Mouse (Mus musculus) gastrocnemius, adult 8-10 months (tissue): ENCODE results near the gene Ugt1a5. TPM values are rescaled to one million over a fixed set of nuclear protein-coding genes. Genes with fewer than 3 reads are reported as not detected.
"Not testable (repeated sequence)": the region's sequence is repeated elsewhere in the genome, so short reads cannot be mapped to it uniquely, and the experiment has no call there.

Experiments
- DNase-seq, 2 experiments: peaks; one replicate each; pipeline ENCODE4 v3.0.0; 2022; ENCODE audit warnings: low spot score in 2 of 2
- total RNA-seq, 4 experiments: library from RNA; stranded (reverse); gene quantifications; 2 replicates each; pipeline ENCODE4 v1.2.4; 2022

Ugt1a5 gene
- not detected for total RNA-seq

DNA sequence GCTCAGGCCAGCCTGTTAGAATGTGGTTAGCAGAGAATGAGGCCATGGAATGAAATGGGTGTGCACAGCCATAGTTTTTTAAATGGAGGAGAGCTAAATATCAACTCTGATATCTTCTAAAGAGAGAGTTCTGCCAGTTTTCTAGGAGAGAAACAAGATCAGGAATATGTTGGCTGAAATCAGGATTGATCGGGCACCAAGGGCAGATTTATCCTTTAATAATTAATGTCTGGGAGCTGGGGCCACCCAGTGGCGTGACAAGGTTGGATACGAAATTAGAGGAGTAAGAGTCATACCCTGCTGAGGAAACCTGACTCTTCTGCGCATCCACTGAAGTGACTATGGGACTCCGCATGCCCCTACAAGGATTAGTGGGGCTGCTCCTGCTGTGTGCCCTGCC is at the start of gene Ugt1a5:
Ugt1a5 (plus strand) TSS at position 302 of the 400 bp plus-strand sequence.
- DNase-seq = no peak

DNA sequence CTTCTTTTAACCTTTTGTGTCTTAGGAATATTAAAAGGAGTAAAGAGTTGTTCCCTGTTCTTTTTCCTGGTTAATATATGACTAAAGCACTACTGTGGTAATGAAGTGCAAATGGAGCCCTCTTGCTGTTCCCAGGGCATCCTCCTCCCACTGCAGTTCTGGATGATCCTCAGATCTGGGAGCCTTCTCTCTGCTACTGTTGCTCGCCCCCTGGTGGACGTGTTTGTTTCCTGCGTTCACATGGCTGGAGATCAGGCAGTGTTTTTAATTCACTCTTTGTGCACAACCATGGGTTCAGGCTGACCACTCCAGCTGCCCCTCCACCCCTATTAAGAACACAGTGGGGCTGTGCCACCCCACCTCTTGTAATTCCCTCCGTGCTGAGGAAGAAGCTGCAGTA is 45.3 kb upstream of the Ugt1a5 start:
- not testable (repeated sequence) for DNase-seq

DNA sequence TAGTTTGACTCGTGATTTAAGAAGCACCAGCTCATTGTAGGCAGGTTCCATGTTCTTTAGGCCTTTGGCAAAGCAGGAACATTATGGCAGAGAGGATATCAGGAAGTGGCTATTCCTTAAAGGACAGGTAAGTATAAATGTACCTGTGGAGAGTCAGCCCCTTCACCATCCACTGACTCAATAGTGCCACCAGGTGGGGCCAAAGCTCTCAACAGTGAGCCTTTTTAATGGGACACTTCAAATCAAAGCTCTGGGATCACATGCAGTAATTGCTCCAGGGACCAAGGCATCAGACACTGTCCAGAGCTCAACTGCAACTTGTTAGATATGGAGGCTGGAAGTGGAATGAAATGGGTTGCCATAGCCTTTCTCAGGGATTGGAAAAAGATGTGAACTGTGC is 44.3 kb upstream of the Ugt1a5 start:
- not testable (repeated sequence) for DNase-seq

DNA sequence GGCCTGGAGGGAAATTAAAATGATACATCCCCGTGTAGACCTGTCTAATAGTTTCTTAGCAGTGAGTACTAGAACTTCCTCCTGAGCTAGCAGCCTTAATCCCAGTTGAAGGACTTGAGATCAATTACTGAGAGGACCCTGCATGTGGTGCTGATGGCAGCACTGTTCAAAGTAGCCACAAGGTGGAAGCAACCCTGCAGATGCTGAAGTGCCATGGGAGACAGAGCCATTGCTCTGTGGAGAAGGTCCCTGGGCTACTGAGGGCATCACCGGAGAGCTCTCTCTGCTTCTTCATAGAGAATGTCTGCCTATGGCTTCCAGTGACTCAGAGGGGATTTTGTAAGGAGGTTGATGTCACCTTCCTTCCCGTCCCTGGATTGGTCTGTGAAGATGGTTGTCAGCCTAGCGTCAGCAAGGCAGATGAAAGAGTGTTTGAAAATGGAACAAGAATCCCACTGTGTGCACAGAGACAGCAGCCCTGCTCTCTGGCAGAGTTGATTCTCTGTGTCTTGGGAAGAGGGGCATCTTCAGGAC is 39.9 kb upstream of the Ugt1a5 start:
- DNase-seq = not testable (repeated sequence)

DNA sequence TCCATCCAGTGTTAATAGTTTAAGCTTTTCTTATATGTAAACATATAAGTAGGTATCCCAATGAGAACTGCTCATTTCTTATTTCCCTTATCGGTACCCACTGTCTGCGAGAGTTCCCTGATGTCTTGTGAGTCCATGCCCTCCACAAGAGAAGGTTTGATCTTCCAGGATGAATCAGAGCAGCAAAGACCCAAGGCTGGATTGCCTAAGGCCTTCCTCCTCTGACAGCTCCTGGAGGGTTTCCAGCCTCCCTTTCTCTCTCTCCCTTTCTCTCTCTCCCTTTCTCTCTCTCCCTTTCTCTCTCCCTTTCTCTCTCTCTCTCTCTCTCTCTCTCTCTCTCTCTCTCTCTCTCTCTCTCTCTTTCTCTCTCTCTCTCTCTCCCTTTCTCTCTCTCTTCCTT is 36.7 kb upstream of the Ugt1a5 start:
- not testable (repeated sequence) for DNase-seq

DNA sequence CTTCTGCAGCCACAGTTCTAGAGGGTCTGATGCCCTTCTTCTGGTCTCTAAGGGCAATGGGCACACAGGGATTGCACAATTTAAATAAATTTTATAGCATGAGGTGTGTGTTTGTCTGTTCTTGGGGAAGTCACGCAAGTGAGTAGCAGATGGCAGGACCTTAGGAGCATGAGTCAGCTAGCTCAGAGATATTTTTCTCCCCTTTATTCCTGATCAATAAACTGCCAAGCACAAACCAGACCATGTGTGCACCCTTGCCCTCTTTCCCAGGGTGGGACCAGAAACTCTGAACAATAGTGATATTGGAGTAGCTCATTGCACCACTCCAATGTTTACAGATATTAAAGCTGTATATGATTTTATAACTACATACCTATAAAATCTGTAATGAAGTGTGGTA is 35.6 kb upstream of the Ugt1a5 start:
- DNase-seq = not testable (repeated sequence)

DNA sequence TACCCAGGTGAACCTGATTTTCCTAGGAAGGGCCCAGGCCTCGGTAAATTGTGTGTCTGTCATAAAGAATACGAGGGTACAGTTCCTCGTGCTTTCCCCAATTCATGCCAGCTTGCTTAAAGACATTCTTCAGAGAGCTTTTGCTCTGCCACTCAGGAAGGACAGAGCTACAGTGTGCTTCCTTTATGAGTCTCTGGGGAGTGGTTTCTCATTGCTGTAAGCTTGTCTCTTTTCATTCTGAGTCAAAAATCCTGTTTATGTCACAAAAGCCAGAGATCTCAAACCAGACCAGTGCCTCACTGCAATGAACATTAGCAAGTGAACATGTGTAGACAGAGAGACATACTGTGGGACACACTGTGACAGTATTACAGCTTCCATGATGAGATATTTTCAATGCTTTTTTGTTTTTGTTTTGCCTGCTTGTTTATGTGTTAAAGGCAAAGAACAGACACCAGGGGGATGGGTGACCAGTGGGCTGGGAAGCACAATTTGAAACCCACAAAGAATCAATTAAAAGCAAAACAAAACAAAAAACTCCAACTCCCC is 31.8 kb upstream of the Ugt1a5 start:
- no peak for DNase-seq

DNA sequence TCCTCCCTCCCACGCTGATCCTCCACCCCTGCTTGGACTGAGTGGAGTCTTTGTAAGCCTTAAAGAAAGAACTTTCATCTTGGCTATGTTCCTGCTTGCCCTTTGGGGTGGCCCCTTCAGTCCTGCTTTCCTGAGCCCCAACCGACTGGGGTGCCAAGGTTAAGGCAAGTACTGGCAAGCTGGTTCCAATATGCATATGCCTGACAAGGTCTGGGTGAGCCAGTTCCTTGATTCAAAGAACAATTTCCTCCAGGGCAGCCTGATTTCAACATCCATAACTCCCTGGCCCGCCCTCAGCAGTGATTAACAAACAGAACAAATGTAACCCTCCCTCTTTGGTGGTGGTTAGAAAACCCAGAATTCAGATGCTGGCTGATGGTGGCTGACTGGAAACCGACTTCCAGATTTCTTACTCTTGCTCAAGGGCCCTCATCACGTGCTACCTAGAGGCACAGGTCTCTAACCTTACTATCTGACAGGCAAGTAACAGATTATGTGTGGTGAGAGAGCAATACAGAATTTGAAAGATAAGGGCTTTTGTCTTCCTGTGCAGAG is 31.3 kb upstream of the Ugt1a5 start, which contains the start of gene Ugt1a6a:
Ugt1a6a (plus strand) TSS at position 353 of the 555 bp plus-strand sequence.
- DNase-seq = not testable (repeated sequence)

DNA sequence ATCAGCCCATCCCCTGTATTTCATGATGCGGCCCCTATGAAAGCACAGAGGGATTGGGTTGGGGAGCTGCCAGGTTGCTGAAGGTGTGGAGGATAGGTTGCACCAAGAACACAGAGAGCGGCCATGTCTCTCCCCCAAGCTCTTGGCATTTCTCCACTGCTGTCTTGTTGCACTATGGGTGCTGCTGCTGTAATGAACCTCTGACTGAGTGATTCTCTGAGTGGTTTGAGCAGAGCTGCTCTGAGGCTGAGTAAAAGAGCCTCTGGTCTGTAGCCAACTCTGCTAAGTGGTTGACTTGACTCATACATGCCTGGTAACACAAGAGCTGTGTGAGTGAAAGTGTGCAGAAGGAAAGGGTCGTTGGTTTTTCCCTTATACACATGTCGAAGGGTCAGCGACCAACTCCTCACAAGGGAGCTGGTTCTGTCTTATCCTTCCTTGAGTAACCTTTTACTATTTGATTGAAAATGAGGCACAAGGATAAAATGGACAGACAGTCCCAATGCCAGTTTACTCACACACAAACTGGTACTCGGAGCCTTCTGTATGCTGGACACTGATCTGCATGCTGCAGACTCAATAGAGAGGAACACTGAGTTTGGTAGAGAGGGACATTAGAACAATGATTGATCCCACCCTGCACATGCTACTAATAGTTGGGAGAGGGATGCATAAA is 30.4 kb upstream of the Ugt1a5 start:
- DNase-seq = not testable (repeated sequence)

DNA sequence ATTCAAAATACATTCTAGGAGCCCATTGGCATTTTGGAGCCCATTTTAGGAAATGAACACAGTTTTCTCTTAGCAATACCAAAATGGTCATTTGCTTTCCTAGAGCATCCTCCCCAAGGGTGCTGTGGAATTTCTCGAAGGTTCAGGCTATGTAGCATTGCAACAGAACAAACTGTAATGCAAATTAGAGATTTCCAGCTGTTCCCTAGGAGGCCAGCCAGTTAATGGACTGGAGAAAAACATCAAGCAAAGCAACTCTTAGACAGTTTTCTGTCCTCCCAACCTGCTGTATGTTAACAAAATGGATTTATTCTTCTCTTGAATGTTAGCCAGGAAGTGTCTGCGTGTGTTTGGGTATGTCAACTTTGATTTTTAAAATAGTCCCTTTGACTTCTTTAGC is 29.2 kb upstream of the Ugt1a5 start:
- DNase-seq = no peak

DNA sequence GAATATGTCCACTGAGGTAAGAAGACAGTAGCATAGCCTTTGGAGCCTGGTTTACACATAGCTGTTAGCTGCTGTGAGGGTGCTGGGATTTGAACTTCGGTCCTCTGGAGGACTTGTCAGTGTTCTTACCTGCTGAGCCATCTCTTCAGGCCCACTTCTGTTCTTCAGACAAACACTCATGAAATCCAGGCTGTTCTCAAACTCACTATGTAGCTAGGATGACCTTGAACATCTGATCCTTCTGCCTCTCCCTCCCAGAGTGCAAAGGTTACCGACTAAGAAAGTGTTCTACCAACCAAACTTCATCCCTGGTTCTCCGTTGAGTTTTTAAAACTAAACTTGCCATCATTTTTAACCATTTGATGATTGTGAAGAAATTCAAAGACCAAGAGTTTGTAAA is 28.5 kb upstream of the Ugt1a5 start:
- DNase-seq = no peak

DNA sequence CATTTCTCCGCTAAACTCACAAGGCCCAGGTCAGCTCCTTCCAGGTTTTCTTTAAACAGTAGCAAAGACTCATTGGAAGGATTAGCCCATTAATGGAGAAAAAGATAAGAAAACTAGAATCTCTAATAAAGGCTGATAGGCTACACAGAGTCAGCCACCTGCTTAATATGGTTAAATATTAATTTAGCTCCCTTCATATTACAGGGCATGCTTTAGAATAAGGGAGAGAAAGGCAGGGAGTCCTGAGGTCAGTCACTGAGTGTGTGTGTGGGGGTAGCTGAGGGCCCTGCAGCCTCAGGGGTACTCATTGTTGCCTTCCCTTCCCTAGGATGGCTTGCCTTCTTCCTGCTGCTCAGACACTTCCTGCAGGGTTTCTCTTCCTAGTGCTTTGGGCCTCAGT is 27.7 kb upstream of the Ugt1a5 start:
- DNase-seq = no peak

DNA sequence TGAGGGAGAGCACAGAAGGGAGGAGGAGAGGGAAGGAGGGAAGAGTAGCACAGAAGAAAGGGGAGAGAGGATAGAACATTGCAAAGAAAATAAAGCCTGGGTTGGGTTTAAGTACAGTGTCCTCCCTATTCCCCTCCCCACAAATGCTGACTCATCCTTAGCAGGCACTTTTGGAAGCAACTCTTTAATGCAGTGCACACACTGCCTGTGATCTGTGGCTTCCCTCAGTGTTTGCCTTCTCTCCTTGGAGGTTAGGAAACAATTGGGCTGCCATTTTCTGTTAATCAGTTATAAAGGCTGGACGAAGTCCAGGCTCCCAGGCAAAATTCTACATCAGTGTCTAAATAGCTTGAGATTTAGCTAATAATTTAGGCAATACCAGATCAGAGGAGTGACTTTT is 25.3 kb upstream of the Ugt1a5 start:
- not testable (repeated sequence) for DNase-seq

DNA sequence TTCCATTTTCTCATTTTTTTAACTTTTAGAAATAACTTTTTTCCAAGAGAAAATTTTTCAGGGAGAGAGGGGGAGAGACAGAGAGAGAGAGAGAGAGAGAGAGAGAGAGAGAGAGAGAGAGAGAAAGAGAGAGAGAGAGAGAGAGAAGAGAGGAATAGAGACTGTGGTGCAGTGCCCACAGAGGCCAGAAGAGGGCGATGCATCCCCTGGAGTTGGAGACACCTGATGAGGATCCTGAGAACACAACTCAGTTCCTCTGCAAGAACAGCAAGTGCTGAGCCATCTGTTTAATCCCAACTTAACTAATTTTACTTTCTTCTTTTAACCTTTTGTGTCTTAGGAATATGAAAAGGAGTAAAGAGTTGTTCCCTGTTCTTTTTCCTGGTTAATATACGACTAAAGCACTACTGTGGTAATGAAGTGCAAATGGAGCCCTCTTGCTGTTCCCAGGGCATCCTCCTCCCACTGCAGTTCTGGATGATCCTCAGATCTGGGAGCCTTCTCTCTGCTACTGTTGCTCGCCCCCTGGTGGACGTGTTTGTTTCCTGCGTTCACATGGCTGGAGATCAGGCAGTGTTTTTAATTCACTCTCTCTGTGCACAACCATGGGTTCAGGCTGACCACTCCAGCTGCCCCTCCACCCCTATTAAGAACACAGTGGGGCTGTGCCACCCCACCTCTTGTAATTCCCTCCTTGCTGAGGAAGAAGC is 21.7 kb upstream of the Ugt1a5 start:
- peak in 1 of 2 experiments; percentile 4 for DNase-seq

DNA sequence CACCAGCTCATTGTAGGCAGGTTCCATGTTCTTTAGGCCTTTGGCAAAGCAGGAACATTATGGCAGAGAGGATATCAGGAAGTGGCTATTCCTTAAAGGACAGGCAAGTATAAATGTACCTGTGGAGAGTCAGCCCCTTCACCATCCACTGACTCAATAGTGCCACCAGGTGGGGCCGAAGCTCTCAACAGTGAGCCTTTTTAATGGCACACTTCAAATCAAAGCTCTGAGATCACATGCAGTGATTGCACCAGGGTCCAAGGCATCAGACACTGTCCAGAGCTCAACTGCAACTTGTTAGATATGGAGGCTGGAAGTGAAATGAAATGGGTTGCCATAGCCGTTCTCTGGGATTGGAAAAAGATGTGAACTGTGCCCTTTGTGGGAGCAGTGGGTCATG is 20.5 kb upstream of the Ugt1a5 start:
- not testable (repeated sequence) for DNase-seq

DNA sequence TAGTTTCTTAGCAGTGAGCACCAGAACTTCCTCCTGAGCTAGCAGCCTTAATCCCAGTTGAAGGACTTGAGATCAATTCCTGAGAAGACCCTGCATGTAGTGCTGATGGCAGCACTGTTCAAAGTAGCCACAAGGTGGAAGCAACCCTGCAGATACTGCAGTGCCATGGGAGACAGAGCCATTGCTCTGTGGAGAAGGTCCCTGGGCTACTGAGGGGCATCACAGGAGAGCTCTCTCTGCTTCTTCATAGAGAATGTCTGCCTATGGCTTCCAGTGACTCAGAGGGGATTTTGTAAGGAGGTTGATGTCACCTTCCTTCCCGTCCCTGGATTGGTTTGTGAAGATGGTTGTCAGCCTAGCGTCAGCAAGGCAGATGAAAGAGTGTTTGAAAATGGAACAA is 15.7 kb upstream of the Ugt1a5 start:
- DNase-seq = not testable (repeated sequence)

DNA sequence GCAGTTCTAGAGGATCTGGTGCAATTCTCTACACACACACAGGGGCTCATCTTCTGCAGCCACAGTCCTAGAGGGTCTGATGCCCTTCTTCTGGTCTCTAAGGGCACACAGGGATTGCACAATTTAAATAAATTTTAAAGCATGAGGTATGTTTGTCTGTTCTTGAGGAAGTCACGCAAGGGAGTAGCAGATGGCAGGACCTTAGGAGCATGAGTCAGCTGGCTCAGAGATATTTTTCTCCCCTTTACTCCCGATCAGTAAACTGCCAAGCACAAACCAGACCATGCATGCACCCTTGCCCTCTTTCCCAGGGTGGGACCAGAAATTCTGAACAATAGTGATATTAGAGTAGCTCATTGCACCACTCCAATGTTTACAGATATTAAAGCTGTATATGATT is 7.4 kb upstream of the Ugt1a5 start:
- no peak for DNase-seq

DNA sequence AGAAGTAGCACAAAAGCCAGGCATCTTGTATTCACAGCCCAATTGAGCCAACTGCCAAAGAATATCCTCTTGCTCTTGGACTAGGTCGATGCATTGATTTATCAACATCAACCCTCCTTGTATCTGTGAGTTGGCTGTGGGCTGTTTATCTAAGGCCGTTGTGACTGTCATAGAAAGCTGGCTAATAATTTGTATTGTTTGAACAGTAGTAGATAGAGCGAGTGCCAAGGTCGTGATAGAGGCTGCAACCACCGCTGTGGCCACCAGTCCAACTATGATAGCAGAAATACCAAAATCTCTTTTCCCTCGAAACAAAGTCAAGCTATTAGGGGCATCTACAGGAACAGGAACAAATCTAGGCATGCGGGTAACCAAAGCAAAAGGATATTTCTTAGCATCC is 6.4 kb downstream of the Ugt1a5 start:
- DNase-seq = not testable (repeated sequence)

DNA sequence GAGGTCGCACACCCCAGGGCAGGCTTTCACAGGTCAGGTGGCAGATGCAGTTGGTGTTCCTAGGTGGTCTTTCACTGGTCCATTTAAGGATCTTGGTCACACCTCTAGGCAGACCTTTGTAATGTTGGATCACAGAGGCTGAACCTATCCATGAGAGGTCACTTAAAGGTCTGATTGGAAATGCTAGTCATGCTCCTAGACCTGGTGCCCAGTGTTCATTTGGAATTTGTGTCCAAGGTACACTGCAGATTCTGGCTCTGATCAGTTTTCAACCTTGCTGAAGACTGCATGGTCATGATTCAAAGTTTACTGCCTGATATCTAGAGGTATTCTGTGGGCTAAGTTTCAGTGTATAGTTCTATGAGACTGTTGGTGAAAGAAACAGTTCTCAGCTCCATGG is 13.8 kb downstream of the Ugt1a5 start:
- no peak for DNase-seq

DNA sequence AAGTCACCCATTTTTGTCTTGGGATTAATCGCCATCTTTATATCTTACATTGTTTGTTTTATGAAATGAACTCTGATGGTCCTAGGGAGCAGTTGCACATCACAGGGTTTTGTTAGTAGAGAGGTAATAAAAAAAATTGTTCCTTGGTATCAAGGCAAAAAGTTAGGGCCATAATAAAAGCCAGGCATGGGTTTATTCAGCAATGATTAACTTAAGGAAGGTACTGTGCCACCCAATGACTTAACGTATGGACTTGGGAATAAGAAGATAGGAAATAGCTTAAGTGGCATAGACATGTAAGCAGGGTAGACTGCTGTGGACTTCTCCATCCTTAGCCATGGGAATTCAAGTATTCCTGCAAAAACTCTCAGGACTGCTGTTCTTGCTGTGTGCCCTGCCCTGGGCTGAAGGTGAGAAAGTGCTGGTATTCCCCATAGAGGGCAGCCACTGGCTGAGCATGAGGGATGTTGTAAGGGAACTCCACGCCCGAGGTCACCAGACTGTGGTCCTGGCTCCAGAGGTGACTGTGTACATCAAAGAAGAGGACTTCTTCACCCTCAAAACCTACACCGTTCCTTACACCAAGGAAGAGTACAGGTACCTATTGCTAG is 20.6 kb downstream of the Ugt1a5 start:
- DNase-seq = no peak

DNA sequence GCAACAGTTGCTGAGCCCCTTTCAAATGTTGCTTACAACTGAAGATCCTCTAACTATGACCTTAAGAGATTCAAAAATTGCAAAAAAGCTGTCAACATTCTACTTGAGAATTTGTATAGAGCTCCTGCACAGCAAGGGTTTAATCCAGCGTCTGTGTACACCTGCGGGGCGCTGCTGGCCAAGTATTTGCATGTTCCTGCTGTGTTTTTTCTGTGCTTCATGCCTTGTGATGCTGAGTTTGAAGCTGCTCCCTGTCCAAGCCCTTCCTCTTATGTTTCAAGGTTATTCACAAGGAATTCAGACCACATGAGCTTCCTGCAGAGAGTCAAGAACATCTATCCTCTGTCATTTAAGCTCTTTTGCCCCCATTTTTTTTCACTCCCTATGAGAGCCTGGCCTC is 26.3 kb downstream of the Ugt1a5 start:
- no peak for DNase-seq

DNA sequence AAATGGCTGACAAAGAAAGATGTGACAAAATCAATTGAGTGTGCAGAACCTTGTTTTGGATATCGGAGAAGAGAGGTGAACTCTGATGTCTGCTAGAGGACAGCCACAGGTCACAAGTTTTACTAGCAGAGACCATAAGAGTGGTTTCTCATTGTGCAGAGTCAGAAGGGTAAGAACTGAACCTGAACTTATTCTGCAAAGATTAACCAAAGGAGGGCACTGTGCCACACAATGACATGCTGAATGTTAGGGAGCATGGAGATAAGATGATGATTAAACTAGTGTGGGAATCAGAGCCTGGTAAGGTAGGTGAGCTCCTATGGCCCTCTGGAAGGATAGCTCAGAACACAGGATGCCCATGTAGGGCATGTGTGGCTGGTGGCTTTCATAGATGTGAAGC is 29.9 kb downstream of the Ugt1a5 start:
- no peak for DNase-seq
